Comparison of ENCODE assay signal across 12 mouse cellular contexts in genomic region chr5:44579899-44580459, GRCm38 (mm10).
DNase-seq lines count a peak whose midpoint lies in the region; ATAC-seq lines count a peak whose summit lies in the region.
"Had no signal": no experiment of that assay in that cellular context is flagged by ENCODE, and none has a peak within 500 bp of the region (broad histone marks: within the 10 kb centered on the region; RNA-seq: fewer than 3 reads in every experiment).

No protein-coding gene starts in this region.

- 52% methylated on average over 10 of the region's 10 CpGs for WGBS in hindbrain, embryonic 16.5 days
- WGBS in hindbrain, embryonic 10.5 days, result 78% methylated on average over 10 of the region's 10 CpGs
- 27% methylated on average over 10 of the region's 10 CpGs for WGBS in forebrain, embryonic 16.5 days

- no peak overlapping the region for H3K4me2 ChIP-seq in hindbrain, embryonic 16.5 days (ENCODE audit: low read length)
- H3K4me2 ChIP-seq in forebrain, embryonic 16.5 days (ENCODE audit: low read length), result 0 out of 2 replicates have a peak overlapping the region, but pooled peaks have one; percentile 9
- H3K4me2 ChIP-seq: liver, embryonic 13.5 days had no signal

- no peak overlapping the region; the same call in 1 of the 2 replicates for H3K27ac ChIP-seq in hindbrain, embryonic 16.5 days (ENCODE audit: low read depth, low read length)
- no peak overlapping the region for H3K27ac ChIP-seq in hindbrain, embryonic 10.5 days
- H3K27ac ChIP-seq in forebrain, embryonic 16.5 days (ENCODE audit: low read length), result no peak overlapping the region
- H3K27ac ChIP-seq: embryonic facial prominence, embryonic 10.5 days; liver, embryonic 13.5 days had no signal

- H3K9ac ChIP-seq in hindbrain, embryonic 16.5 days (ENCODE audit: low read depth, low read length), result no peak overlapping the region
- no peak overlapping the region for H3K9ac ChIP-seq in forebrain, embryonic 16.5 days (replicated peaks; ENCODE audit: low read depth, low read length)
- H3K9ac ChIP-seq: liver, embryonic 13.5 days had no signal

- H3K4me3 ChIP-seq in hindbrain, embryonic 16.5 days (ENCODE audit: low read length), result no peak overlapping the region
- no peak overlapping the region for H3K4me3 ChIP-seq in hindbrain, embryonic 10.5 days
- no peak overlapping the region for H3K4me3 ChIP-seq in forebrain, embryonic 16.5 days (replicated peaks; ENCODE audit: low read length)
- H3K4me3 ChIP-seq: embryonic facial prominence, embryonic 10.5 days; liver, embryonic 13.5 days had no signal

- DNase-seq in hindbrain, embryonic 10.5 days (ENCODE audit: low spot score), result no peak
- DNase-seq in left cerebral cortex, postnatal 4 days, result peak; percentile 54
- no peak for DNase-seq in left cerebral cortex, adult 8-10 months (ENCODE audit: low spot score in 2 of 2)
- peak; percentile 28 to 37 for DNase-seq in kidney, postnatal 4 days
- no peak for DNase-seq in retina, postnatal 1 day
- DNase-seq: cerebellum, adult 2 months; gastrocnemius, postnatal 14 days; liver, embryonic 13.5 days; lung, postnatal 4 days had no signal

- H3K27me3 ChIP-seq in hindbrain, embryonic 16.5 days (replicated peaks; ENCODE audit: control insufficient read depth, insufficient read depth, low read length), result no peaks in the 10 kb centered on the region
- H3K27me3 ChIP-seq in hindbrain, embryonic 10.5 days (ENCODE audit: insufficient read depth, poor library complexity, severe bottlenecking), result no peaks in the 10 kb centered on the region
- 0 out of 2 replicates have a peak, but pooled peaks cover 5% of the 10 kb centered on the region for H3K27me3 ChIP-seq in forebrain, embryonic 16.5 days (replicated peaks; ENCODE audit: control insufficient read depth, insufficient read depth, low read length)
- H3K27me3 ChIP-seq: liver, embryonic 13.5 days had no signal

- intact Hi-C loops in left cerebral cortex, postnatal 4 days (cut with DNase I), result no loop called here

- no peaks in the 10 kb centered on the region for H3K36me3 ChIP-seq in hindbrain, embryonic 16.5 days (ENCODE audit: control insufficient read depth, insufficient read depth, low read length)
- no peaks in the 10 kb centered on the region for H3K36me3 ChIP-seq in hindbrain, embryonic 10.5 days
- H3K36me3 ChIP-seq in forebrain, embryonic 16.5 days (ENCODE audit: control insufficient read depth, insufficient read depth), result no peaks in the 10 kb centered on the region
- H3K36me3 ChIP-seq: embryonic facial prominence, embryonic 10.5 days; liver, embryonic 13.5 days had no signal

- H3K9me3 ChIP-seq in hindbrain, embryonic 16.5 days (ENCODE audit: control insufficient read depth, low read length), result no peaks in the 10 kb centered on the region
- no peaks in the 10 kb centered on the region for H3K9me3 ChIP-seq in hindbrain, embryonic 10.5 days
- no peaks in the 10 kb centered on the region for H3K9me3 ChIP-seq in forebrain, embryonic 16.5 days (ENCODE audit: control insufficient read depth, low read length)
- H3K9me3 ChIP-seq: embryonic facial prominence, embryonic 10.5 days; liver, embryonic 13.5 days had no signal

- peak; percentile 58; the same call in 1 of the 2 replicates for ATAC-seq in hindbrain, embryonic 16.5 days
- peak; percentile 83 for ATAC-seq in forebrain, embryonic 16.5 days

- H3K4me1 ChIP-seq in hindbrain, embryonic 16.5 days (ENCODE audit: control insufficient read depth, insufficient read depth, low read depth, low read length), result no peaks in the 10 kb centered on the region
- 0 out of 2 replicates have a peak, but pooled peaks cover 6% of the 10 kb centered on the region for H3K4me1 ChIP-seq in hindbrain, embryonic 10.5 days (replicated peaks)
- peaks cover 16% of the 10 kb centered on the region for H3K4me1 ChIP-seq in forebrain, embryonic 16.5 days (replicated peaks; ENCODE audit: control insufficient read depth, insufficient read depth, low read length)
- H3K4me1 ChIP-seq: liver, embryonic 13.5 days had no signal

Comparison
In these comparisons a context has a peak if more than half of its experiments do, and no peak if none do; other contexts are left out.
1. DNase-seq: peak in left cerebral cortex, postnatal 4 days (single experiment) and kidney, postnatal 4 days (2 of 2); none in hindbrain, embryonic 10.5 days (single experiment), left cerebral cortex, adult 8-10 months (0 of 2) and retina, postnatal 1 day (single experiment).